Mouse (Mus musculus) kidney, adult 9 months (tissue): ENCODE results near the gene Gsap.
"Not testable (repeated sequence)": the region's sequence is repeated elsewhere in the genome, so short reads cannot be mapped to it uniquely, and the experiment has no call there.

Source experiments
- DNase-seq: peaks from one replicate; pipeline ENCODE4 v3.0.0; 2022

Gsap gene

DNA sequence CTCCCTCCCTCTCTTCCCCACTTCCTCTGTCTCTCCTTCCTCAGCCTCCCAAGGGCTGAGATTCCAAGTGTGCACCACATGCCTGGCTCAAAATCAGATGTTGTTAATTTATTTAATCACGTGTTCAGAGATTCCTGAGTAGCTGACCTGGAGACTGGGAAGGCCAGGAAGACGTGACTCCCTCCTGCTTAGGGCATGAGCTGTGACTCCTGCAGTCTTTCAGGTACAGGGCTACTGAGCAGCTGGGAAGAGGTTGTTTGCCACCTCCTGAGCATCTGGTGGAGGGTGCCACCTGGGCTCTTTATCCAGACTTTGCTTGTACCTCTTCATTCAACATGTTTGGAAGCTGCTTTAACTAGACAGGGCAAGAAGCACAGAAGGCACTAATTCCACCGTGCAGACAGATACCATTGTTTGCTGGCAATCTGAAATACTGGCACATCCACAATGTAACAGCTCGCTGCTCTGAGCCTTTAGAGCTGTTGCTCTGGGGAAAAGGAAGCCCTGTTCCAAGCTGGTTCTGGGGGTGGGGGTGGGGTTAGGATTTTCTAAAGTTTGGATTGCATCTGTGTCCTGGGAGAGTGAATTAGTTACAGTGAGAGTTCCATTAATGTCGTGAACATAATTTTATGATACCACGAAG lies 75.3 kb downstream of the Gsap start:
- DNase-seq = peak; percentile 22

DNA sequence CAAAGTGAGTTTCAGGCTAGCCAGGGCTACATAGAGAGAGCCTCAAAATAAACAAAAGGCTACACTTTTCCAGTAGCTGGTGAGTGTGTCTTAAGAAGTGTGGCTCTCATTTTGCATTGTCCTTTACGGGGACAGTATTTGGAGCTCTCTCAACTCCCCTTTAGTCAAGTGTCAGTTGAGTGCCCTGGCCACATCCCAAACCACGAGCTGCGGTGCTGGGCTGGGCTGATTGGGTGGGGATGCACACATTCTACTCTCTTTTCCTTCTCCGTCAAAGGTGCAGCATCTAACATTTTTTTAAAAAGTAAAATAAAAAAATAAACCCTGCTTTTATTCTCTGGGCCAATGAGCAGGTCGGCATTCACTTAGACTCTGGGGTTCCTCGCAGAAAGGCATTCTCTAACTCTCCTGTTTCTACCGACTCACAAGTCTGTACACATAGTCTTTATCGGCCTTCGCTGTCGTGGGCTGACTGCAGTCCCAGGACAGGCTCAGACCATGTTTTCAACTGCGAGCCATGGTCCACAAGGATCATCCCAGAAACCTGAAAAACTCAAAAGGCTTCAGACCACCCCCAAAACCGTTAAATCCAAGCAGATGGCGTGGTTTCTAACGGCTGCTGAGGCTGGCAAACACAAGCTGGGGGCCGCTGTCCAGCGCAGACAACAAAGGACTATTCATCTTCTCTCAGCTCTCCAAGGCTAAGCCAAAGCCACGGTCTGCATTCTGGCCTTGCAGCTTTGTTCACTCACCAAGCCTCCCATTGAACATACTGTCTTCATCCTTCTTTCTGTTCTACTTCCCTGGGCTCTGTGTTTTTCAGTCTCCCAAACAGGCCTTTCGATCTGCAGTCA lies 77.4 kb downstream of the Gsap start:
- DNase-seq = no peak

DNA sequence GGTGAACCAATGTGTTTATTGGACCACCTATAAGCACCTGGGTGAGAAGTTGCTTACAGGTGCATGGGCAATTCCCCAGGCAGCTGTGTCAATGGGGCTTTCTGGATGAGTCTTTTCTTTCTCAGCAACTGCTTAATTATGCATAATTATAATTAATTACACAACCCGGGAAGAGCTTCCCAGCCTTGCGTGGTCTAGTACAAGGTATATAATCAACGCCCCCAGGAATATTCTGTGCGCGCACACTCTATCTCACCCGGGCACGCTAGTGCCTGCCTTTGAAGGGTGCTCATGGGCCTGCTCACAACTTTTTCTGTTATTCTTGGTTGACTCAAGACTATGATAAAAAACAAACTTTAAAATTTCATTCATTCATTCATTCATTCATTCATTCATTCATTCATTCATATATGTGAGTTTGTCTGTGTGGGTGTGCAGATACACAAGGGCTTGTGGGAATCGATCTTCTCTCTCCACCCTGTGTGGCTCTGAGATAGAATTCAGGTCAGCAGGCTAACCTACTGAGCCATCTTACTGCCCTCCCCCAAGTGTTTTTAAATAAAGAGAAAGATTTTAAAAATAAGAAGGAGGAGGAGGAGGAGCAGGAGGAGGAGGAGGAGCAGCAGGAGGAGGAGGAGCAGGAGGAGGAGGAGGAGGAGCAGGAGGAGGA lies 78.4 kb downstream of the Gsap start:
- DNase-seq = no peak

DNA sequence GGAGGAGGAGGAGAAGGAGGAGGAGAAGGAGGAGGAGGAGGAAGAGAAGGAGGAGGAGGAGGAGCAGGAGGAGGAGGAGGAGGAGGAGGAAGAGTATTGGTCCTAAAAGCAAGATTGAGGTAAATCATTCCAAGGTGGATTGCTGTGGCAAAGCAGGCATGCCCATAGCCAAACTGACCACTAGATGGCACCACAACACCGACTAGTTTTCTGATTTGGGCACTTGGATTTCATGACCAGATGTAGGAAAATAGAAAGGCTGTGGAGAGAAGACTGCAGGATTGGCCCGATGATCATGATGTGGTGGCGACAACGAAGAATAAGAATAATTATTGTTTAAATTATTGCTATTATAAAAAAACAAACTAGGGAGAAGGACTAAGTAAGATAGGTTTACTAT lies 79.0 kb downstream of the Gsap start:
- peak; percentile 81 for DNase-seq

DNA sequence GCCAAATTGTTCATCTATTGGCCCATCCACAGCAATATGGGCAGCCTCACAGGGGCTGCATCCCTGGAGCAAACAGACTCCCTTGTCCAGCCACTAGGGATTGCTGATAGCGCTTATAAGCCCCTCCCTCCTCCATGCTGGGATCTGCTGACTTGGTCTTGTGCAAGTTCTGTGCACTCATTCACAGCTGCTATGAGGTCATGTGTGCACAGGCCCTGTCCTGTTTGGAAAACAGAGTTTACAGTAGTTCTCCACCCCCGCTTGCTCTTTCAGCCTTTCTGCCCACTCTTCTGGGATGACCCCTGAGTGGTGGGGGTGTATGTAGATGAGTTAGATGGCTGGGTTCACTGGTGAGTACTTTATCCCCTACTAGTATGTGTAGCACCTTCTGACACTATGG lies 81.0 kb downstream of the Gsap start:
- DNase-seq = no peak

DNA sequence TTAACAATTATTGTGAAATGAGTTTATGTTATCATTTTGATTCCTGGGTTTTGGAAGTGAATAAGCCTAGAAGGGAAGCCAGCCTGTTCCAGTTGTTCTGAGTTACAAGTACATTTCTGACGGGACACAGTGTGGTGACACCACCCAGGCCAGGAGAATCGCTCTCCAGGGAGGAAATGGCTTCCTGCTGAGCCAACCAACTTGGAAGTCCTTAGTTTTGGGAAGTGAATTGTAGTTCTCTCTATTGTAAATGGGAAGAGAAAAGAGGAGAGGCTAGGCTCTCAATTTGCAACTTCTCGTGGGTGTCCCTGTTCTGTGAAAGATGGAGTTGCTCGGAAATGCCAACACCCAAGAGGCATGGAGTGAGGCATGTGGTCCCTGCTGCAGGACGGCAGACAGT lies 83.4 kb downstream of the Gsap start:
- DNase-seq = peak; percentile 10

DNA sequence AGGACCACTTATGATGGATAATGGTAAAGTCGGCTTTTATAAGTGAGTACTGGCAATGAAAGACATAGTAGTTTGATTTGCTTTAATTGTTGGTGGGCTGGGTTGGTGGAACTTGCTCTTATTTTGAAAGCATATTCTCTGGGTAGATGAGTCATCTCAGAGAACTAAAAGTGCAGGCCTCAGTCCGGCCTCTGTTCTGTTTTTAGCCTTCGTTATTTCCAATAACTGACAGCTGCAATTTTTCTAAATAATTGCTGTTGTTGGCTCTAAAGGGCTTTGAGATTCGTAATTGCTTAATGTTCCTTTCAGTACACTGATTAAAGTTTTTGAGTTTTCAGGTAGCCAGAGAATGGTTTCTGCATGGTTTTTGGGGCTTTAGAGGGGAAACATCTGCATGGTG lies 84.7 kb downstream of the Gsap start:
- DNase-seq = no peak

DNA sequence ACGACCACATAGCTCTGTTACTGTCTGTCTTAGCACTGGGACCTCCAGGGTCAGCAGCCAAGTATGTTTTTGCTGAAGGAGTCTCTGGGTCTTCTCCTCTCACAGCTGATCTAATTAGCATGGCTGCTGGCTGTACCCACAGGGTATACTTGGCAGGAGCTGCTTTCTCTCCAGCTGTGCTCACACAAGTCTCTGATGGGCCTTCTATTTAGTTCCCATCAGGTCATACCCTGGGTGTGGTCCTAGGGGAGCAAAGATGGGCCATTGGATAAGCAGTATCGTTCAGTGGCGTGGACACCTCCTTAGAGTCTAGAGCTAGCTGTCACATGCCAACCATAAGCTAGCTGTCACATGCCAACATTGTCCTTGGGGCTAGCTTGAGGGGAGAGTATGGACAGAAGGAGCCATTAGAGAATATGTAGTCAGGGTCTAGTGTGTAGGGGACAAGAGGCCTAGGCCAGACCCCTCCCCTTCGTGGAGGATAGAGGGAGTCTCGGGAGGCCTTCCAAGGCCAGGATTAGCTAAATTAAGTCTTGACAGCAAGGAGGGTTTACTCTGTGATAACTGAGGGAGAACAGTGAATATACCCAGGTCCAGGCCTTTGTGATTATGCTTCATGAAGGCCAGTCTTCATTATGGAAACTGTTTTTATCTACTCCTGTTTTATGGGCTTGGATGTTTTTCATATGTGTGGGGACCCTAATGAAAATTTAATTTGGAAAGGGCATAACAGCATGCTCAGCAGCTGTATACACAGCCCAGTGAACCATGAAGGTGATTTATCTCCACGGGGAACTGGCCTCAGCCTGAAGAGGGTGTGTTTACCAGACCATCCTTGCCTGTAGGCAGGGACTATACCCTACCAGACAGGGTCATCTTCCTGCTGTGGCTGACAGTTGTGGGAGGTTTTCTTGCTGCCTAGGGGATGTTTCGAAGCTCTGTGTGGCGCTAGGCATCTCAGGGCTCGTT lies 85.6 kb downstream of the Gsap start:
- DNase-seq = no peak

DNA sequence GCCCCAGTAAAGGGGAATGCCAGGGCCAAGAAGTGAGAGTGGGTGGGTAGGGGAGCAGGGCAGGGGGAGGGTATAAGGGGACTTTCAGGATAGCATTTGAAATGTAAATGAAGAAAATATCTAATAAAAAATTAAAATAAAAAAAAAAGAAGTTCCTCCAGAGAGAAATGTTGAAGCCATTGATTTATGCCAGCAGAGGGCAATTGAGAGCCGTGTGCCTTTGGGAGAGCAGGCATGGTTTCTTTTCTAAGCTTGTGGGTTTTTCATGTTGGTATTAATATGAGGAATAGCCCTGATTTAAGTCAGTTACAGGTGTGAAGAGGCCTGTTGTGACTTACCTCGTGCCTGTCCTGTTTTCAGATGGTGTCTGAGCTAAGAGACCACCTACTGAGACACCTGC lies 91.6 kb downstream of the Gsap start:
- not testable (repeated sequence) for DNase-seq

DNA sequence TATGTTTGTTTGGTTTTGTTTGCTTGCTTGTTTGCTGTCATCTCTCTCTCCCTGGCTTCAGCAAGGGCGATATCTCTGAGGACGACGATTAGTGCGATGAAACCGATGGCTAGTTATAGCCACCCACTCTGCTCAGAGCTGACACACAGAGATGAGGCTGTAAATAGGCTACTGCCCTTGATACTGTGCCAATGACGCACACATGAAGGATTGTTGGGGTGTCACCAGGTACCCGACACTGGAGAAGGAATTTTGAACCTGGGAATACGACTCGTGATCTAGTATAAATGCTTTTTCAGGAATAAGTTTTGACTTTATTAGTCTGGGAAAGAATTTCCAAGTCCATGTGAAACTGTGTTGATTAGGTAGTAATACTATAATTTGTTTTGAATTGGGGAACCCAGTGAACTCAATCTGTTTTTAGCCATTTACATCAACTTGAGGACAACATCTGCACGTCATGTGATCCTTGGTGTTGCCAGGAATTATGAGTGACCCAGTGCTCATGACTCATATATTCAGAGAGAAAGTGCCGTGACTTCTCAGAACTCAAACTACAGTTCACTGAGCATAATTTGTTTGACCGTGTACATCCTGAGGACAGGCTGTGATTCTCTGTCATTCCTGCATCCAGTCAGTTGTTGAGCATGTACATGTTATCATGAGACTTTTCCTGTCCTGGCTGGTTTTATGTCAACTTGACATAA lies 97.5 kb downstream of the Gsap start:
- no peak for DNase-seq

DNA sequence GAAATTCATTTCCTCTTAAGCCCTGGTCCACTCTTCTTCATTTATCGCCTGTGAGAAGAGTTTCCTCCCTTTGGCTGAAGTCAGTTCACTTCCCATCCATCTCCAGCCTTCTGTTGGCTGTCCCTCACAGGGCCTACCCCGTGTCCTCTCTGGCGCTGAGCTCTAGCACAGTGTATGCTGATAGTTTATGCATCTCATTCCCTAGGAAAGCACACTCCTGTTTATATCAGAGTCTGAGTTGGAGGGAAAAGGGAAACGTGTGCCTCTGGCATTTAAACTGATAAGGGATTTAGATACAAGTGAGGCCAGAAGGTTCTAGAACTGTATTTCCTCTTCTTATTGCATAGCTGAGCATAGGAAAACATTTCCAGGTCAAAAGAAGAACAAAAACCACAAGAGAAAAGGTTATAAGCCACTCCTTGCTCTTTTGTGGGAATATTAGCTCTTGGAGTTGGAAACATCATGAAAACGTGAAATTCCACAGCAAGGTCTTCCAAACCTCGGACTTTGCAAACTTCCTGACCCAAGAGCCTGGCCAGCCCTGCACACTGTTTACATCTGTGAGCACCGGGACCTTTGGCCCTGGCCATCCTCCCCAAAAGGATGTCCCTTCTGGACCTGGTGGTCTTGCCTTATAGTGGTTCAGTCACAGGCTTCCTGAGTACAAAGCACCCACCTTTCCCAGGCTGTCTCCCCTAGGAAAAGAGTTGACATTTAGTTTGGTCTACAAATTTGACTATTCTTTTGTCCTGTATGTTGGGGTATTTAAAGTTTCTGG lies 102.8 kb downstream of the Gsap start:
- no peak for DNase-seq

DNA sequence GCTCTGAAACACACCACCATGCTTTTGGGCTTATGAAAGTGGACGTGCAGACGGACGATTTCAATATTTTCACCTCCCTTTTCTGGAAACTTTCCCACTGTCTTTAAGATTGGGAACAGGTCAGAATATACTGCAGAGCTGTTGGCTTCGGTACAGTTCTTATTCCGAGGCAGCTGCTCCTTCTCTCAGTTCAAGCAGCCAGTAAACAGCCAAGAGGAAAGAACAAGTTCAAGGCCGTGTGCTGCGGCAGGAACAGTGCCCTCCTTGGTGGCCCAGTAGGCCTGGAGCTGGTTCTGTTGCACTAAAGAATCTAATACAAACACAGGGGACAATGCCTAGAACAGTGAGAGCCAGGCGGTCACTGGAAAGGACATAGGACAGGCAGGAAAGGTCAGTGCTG lies 104.5 kb downstream of the Gsap start:
- no peak for DNase-seq

DNA sequence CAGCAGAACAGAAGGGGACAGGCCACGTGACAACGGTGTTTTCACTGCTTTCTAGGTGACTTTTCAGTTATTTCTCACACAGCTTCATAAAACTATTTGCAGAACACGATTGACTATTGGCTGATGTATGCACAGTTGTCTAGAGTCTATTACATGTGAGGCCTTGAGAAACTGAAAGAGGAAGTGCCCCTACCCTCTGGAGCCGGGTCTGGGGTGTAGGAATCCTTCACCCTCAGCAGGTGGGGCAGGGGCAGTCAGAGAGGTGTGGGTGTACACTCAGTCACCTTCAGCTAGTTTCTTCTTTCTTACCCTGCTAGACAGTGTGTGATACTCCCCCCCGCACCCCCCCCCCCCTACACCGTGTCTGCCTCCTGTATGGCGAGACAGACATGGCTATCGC lies 109.6 kb downstream of the Gsap start:
- no peak for DNase-seq

DNA sequence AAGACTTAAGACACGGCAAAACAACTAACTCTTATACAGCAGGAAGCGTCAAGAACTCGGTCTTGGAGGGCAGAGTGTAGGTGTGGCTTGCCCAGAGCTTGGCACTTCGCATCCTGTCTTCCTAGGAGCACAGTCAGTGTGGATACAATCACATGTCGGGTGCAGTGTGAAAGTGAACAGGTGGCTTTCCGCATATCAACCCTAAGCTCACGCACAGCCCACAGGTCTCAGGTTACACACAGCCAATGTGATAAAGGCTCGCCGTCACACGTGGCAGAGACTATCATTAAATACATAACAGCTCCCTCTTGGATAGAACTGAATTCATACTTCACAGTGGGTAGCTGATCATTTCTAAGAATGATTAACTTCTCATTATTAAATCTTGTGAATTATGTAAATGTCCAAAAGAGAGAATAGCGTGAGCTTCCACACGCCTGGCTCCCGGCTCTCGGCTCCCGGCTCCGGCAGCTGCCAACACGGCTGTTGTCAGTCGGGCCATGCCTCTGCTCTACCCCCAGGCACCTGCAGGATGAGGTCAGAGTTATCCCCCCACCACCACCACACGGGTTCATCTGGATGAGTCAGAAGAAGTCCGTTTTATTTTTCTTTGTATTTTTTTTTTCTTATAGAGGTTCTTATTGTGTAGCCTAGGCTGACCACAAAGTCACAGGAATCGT lies 113.2 kb downstream of the Gsap start:
- no peak for DNase-seq

DNA sequence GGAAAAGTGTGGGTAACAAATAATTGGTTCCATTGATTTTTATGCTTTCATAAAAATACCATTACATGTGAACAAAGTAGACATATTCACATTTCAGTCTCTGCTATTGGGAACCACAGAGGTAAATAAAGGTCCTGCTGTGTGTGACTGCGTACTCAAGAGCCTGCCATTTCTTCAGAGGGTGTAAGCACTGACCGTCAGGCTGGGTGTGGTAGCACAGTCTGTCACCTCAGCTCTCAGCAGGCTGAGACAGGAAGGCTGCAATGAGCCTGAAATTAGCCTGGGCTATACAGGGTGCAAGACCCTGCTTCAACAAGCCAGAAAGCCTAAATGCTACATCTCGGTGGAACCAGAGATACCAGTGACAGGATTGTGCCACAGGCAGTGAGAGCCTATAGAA lies 114.0 kb downstream of the Gsap start:
- no peak for DNase-seq

DNA sequence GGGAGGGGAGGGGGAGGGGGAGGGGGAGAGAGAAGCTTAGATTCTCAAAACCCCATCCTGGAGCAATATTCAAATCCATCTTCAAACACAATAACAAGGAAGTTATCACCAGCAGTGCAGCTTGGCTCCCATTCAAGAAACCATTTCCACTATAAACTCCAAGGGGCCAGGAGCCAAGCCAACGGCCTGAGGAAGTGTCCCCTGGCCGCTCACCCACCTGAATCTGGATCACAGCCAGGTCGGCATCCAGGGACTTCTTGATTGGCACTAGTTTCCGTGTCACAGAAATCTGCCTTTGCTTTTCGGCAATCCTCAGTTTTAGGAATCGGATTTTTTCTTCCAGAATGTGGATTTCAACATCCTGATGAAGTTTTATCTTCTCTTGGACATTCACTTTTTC lies 115.0 kb downstream of the Gsap start:
- DNase-seq = peak; percentile 10

DNA sequence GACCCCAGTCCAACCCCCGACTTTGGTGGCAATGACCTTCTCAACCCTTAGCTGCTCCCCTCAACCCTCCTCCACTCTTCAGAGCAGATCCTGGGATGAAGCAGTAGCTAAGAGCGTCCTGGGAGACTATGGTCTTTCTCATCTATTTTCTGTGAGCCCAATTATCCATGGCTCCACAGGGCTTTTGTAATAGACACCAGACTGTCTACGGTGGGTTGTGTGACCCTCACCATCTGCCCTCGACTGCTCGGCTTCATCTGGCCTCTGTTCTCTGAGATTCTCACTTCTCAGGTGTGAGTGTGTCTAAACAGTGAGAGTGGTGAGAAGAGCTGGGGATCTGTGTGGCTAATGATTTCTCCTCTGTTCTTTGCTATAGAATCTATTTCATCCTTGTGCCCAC lies 121.1 kb downstream of the Gsap start:
- no peak for DNase-seq

DNA sequence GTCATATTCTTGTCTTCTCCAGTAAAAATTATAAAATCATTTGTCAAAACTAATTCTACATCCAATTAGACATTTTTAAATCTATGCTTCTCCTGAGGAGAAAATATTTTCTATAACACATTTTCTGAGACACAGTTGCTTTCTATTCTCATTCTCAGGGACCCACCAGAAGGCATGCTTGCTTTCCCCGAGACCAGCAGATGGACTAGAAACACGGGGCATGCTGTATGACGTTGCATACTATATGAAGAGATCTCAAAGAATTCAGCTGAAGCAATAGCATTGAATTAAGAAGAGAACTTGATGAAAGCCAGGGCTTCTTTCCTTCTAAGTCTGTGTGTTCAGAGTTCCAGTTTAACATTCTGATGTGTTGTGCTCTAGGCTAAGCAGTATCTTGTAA lies 128.6 kb downstream of the Gsap start:
- DNase-seq = no peak

DNA sequence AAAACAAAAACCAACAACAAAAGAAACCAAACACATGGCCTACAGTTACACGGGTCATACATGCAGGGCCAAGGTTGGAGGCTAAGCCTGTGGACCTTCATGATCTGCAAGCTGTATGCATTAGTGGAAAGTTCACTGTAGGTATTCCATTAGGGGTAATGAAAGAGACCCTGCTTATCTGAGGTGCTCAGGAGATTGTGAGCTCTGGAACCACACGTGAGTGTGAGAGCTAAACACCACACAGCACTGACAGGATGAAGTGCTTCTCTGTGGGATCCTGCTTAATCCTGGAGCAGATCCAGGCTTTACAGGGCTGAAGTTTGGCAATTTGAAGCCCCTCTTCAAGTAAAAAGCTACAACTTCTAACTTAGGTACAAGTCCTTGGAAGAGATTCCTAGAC lies 134.1 kb downstream of the Gsap start:
- no peak for DNase-seq

DNA sequence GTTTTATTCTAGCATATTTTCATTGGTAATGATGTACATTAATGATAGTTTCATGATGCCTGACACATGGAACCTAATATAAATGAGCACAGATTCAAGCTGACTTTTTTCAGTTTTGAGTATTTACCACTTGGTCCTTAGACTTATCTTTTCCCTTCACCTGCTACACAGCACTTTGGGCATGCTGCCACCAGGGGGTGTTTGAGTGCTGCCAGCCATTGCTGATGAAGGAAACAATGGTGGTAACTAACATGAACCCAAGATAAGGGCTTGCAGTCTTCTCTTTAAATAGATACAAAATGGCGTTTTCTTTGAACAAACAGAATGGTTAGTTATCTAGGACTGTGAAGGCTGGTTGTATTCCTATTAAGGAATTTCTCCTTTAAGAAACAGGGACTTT lies 140.4 kb downstream of the Gsap start:
- DNase-seq = peak; percentile 77

DNA sequence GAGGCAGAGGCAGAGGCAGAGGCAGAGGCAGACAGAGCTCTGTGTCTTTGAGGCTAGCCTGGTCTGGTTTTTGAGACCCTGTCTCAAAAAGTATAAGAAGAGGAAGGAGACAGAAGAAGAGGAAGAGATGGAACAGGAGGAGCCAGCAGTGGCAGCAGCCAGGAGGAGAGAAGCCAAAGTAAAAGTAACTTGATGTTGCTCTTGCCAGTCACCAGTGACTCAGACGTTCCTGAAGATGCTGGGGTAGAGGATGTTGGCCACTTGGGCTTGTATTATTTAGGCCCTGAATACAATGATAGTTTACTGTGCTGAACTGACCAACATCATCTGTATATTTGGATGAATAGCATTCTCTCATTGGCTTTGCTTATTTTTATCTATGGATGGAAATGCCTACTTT lies 142.5 kb downstream of the Gsap start:
- no peak for DNase-seq
